Mouse (Mus musculus) MEL (cell line): Measurements from ENCODE around the gene Garem2.

ENCODE experiments used
- BHLHE40 ChIP-seq: IDR thresholded peaks from 2 replicates; pipeline ENCODE4 v1.6.1; 2012; ENCODE audit warnings: low read depth, mild to moderate bottlenecking, inconsistent platforms, low read length, improper control_type of control experiment, borderline replicate concordance
- CTCF ChIP-seq, 3 experiments: IDR thresholded peaks in 2 of 3; conservative IDR thresholded peaks in 1 of 3; 2 replicates each; pipeline ENCODE4 v1.5.1; 2011 to 2012; ENCODE audit warnings: low read length in 3 of 3, low read depth in 2 of 3, mild to moderate bottlenecking in 2 of 3, improper control_type of control experiment in 1 of 3, inconsistent platforms in 1 of 3, mixed read lengths in 1 of 3, moderate library complexity in 1 of 3; ENCODE audit not compliant: control insufficient read depth in 1 of 3, insufficient read depth in 1 of 3, poor library complexity in 1 of 3, severe bottlenecking in 1 of 3
- EP300 ChIP-seq, 2 experiments: IDR thresholded peaks; 2 replicates each; pipeline ENCODE4 v1.6.1; 2011; ENCODE audit warnings: improper control_type of control experiment in 2 of 2, low read length in 2 of 2, low read depth in 1 of 2, mild to moderate bottlenecking in 1 of 2
- GABPA ChIP-seq: IDR thresholded peaks from 2 replicates; pipeline ENCODE4 v1.6.1; 2012; ENCODE audit warnings: low read depth, mild to moderate bottlenecking, inconsistent platforms, low read length, improper control_type of control experiment, moderate library complexity
- GATA1 ChIP-seq: IDR thresholded peaks from 2 replicates; pipeline ENCODE4 v1.6.1; 2011; ENCODE audit warnings: low read depth, low read length, improper control_type of control experiment
- KAT2A ChIP-seq: conservative IDR thresholded peaks from 2 replicates; pipeline ENCODE4 v1.6.1; 2012; ENCODE audit warnings: low read depth, low read length, improper control_type of control experiment, inconsistent platforms
- POLR2A ChIP-seq, 2 experiments: IDR thresholded peaks; 2 replicates each; pipeline ENCODE4 v1.6.1; 2011 to 2012; ENCODE audit warnings: low read length in 2 of 2, mild to moderate bottlenecking in 2 of 2, control low read depth in 1 of 2, improper control_type of control experiment in 1 of 2, low read depth in 1 of 2, moderate library complexity in 1 of 2; ENCODE audit not compliant: control insufficient read depth in 1 of 2, insufficient read depth in 1 of 2, poor library complexity in 1 of 2
- SIN3A ChIP-seq: IDR thresholded peaks from 2 replicates; pipeline ENCODE4 v1.6.1; 2012; ENCODE audit warnings: low read length, improper control_type of control experiment, inconsistent platforms
- SMC3 ChIP-seq: IDR thresholded peaks from 2 replicates; pipeline ENCODE4 v1.6.1; 2011; ENCODE audit warnings: low read depth, low read length, improper control_type of control experiment

GRCm38 (mm10) chr5:30103340-30103739, 1.6 kb upstream of the Garem2 start:
- no peak for TF ChIP-seq CTCF (IDR thresholded peaks at IDR 0.05 in 2 of 3, conservative IDR thresholded peaks at IDR 0.05 in 1 of 3; ENCODE audit: control insufficient read depth in 1 of 3, insufficient read depth in 1 of 3, low read depth in 2 of 3, low read length in 3 of 3, poor library complexity in 1 of 3, severe bottlenecking in 1 of 3)
- no peak for TF ChIP-seq POLR2A (IDR thresholded peaks at IDR 0.05; ENCODE audit: control insufficient read depth in 1 of 2, insufficient read depth in 1 of 2, low read depth in 1 of 2, low read length in 2 of 2, poor library complexity in 1 of 2)
- TF ChIP-seq SIN3A, result no peak
- TF ChIP-seq SMC3, result no peak
- no peak for TF ChIP-seq KAT2A
- TF ChIP-seq EP300 (IDR thresholded peaks at IDR 0.05; ENCODE audit: low read depth in 1 of 2, low read length in 2 of 2), result no peak
- TF ChIP-seq GATA1, result no peak
- no peak for TF ChIP-seq BHLHE40
- no peak for TF ChIP-seq GABPA
